Mouse (Mus musculus) WW6 (cell line): ENCODE measurements at regions not wholly inside any gene's neighbourhood (a gene's known extent, or its start where the extent isn't known, plus 50 kb on each side); places are given as distances from the start of the nearest gene placed in this dataset.

Experiments
- DNase-seq: peaks from one replicate; pipeline ENCODE4 v3.0.0-alpha.2; 2013; ENCODE audit warnings: low read depth, low spot score

- no peak for DNase-seq
Measured at GRCm38 (mm10) chr10:8136662-8137061, 180.6 kb upstream of the Tab2 start.

- no peak for DNase-seq
Measured at GRCm38 (mm10) chr10:8135272-8135671, 179.2 kb upstream of the Tab2 start.

- DNase-seq, result no peak
Measured at GRCm38 (mm10) chr10:8134398-8134797, 178.4 kb upstream of the Tab2 start.

GRCm38 (mm10) chr10:8133451-8133952 lies 177.5 kb upstream of the Tab2 start:
- DNase-seq, result no peak

- DNase-seq, result no peak
Measured at GRCm38 (mm10) chr10:8132795-8133194, 176.8 kb upstream of the Tab2 start.

- no peak for DNase-seq
Measured at GRCm38 (mm10) chr10:8130472-8131241, 174.6 kb upstream of the Tab2 start.

- DNase-seq, result no peak
Measured at GRCm38 (mm10) chr10:8130057-8130456, 174.0 kb upstream of the Tab2 start.

GRCm38 (mm10) chr10:8124124-8124523 lies 168.1 kb upstream of the Tab2 start:
- no peak for DNase-seq

GRCm38 (mm10) chr10:8121895-8122294 lies 165.9 kb upstream of the Tab2 start:
- no peak for DNase-seq

- no peak for DNase-seq
Measured at GRCm38 (mm10) chr10:8116821-8117220, 160.8 kb upstream of the Tab2 start.

GRCm38 (mm10) chr10:8114932-8115331 lies 158.9 kb upstream of the Tab2 start:
- DNase-seq, result peak; percentile 65

- peak; percentile 46 for DNase-seq
Measured at GRCm38 (mm10) chr10:8114530-8114929, 158.5 kb upstream of the Tab2 start.

- DNase-seq, result no peak
Measured at GRCm38 (mm10) chr10:8100489-8100888, 144.5 kb upstream of the Tab2 start.

GRCm38 (mm10) chr10:8095924-8096323 lies 139.9 kb upstream of the Tab2 start:
- DNase-seq, result no peak

- DNase-seq, result no peak
Measured at GRCm38 (mm10) chr10:8095206-8095605, 139.2 kb upstream of the Tab2 start.

GRCm38 (mm10) chr10:8091871-8092552 lies 136.0 kb upstream of the Tab2 start:
- DNase-seq, result no peak

GRCm38 (mm10) chr10:8089296-8089695 lies 133.3 kb upstream of the Tab2 start:
- no peak for DNase-seq

GRCm38 (mm10) chr10:8088737-8089136 lies 132.7 kb upstream of the Tab2 start:
- DNase-seq, result no peak

- no peak for DNase-seq
Measured at GRCm38 (mm10) chr10:8088321-8088720, 132.3 kb upstream of the Tab2 start.

- no peak for DNase-seq
Measured at GRCm38 (mm10) chr10:8087106-8087505, 131.1 kb upstream of the Tab2 start.

- DNase-seq, result no peak
Measured at GRCm38 (mm10) chr10:8086442-8086841, 130.4 kb upstream of the Tab2 start.

- DNase-seq, result no peak
Measured at GRCm38 (mm10) chr10:8077904-8078811, 122.1 kb upstream of the Tab2 start.
